Mouse (Mus musculus): ENCODE measurements around the gene P2ry12.

DNA sequence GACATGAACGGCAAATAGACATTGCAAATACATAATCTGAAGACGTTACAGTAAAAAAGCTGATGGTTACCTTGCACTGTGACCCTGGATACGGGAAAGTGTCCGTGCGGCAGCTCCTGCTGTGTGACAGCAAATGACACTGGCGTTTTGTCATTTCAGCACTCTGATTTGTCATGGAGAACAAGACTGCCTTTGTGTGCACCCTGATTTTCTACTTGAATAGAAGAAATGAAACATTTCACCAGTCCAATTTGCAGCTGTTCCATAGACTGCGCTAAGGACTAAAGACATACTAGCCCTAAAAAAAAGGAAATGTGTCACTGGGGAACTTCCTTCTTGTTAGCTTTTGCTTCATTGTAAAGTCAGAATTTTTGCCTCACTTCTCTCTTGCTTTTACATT lies at the start of gene P2ry12:
- no peak for TF ChIP-seq CTCF (conservative IDR thresholded peaks at IDR 0.05; ENCODE audit: low read length)
- TF ChIP-seq NANOG (IDR thresholded peaks at IDR 0.05; ENCODE audit: borderline replicate concordance, low read length), result no peak
- TF ChIP-seq POU5F1 (IDR thresholded peaks at IDR 0.05; ENCODE audit: borderline replicate concordance, low read length), result no peak

Measured in E14TG2a.4 (cell line).